Mouse (Mus musculus) E14TG2a.4 (cell line): ENCODE data around the gene Camk1d.

Source experiments
- CTCF ChIP-seq: conservative IDR thresholded peaks from 2 replicates; pipeline ENCODE4 v1.5.1; 2014; ENCODE audit warnings: low read length
- POU5F1 ChIP-seq: IDR thresholded peaks from 2 replicates; pipeline ENCODE4 v1.6.1; 2014; ENCODE audit warnings: low read length, borderline replicate concordance

DNA sequence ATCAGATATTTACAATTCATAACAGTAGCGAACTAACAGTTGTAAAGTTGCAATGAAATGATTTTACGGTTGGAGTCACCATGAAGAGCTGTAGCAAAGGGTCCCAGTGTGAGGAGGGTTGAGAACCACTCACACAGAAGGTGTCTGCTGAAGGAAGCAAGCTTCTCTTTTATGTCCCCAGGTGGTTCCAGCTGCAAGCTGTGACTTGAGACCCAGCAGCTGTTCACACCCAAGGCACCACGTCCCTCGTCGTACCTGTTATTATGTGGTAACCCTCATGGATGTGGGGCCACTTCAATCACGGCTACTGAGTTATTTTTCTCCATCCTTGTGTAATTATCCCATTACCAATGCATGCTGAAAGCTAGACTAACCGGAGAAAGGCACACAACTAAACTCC lies 71.1 kb downstream of the Camk1d start:
- TF ChIP-seq CTCF: no peak
- TF ChIP-seq POU5F1: no peak
